Mouse (Mus musculus) urinary bladder, postnatal 10 days (tissue): ENCODE results near the gene Mrgprf.

ENCODE experiments used
- DNase-seq: peaks from one replicate; pipeline ENCODE4 v3.0.0; 2022; ENCODE audit warnings: low spot score

Mrgprf gene

DNA sequence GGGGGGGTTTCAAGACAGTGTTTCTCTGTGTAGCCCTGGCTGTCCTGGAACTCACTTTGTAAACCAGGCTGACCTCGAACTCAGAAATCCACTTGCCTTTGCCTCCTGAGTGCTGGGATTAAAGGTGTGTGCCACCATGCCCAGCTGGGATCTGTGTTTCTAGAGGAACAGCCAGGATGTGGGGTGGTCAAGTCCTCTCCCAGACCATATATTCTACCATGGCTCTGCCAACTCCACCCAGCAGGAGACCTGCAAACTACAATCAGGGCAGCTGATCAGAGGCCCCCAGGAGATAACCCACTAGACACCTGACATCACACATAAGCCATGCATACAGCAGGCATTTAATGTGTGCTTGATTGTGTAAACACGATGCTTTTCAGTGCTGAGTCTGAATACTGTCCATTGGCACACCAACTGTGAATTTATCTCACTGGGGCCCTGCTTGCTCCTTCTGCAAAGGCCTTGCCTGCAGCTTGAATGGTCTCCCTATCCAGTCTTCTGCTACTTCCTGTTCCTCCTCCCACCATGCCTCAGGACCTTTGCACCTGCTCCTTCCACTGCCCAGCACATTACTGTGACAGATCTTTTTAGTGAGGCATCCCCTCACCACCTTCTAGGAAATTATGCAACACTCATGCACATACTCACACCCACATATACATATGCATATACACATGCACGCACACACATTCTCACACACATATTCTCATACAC lies 35.1 kb downstream of the Mrgprf start:
- DNase-seq = no peak

DNA sequence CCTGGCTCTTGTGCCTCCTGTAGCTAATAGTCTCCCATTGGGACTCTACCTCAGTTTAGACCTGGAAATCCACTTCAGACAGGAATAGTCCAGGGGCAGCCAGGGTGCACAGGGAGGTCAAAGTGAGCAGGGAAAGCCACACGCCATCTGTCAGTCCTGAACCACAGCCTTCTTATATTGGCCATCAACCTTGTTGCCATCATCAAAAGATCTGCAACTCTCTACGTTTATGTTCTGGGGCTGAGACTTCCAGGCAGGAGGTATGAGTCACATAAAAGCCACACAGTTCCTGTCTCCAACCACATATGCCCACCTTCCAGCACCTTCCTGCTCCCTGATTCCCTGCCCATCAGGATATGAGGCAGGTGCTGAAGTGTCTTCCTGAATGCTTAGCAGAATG lies 37.3 kb downstream of the Mrgprf start:
- no peak for DNase-seq

DNA sequence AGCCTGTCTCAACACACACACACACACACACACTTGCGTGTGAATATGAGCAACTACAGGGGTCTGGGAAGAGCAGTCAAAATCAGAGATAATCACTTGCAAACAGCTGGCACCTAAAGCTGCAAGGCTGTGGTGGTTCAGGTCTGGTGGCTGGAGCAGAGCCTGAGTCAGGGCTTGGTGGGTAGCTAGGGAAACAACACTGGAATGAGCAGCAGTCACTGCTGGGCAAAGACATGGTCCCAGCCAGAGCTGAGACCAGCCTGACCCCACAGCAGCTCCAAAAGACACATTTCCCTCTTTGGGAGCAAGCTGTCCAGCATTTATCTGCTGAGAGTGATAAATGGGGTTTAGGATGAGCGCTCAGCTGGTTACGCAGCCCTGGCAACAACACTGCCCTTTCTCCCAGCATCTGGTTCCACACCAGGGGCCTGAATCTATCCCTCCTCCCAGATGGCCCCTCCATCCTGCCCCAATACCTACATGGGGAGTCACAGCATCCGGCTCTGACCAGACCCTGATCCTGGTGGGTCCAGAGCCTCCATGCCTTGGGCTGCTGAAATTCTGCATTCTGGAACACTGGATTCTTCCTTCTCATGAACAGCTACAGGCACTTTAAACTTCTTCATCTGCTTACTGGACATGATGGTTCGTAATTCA lies 39.7 kb downstream of the Mrgprf start:
- DNase-seq = no peak
